15 mouse cellular contexts compared by ENCODE assay signal in the genomic region with DNA sequence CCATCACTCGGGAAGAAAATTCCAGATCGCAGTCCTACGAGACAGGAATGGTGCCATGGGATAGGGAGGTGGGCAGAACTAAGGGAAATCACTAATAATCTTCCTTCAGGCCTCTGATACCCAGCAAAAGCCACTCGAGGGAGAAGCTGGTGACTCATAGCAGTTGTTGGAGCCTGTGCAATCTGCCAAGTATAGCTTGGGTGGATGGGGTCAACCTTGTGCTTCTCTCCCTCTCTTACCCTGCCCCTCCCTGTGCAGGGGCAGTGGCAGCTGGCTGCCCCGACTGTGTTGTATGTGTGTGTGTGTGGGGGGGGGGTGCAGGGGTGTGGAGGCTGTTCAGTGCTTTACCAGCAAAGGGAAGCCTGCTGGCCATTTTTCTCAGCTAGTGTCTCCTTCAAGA. TPM values are rescaled to one million over a fixed set of nuclear protein-coding genes. Genes with fewer than 3 reads are reported as not detected.
DNase-seq lines count a peak whose midpoint lies in the region; ATAC-seq and TF ChIP-seq lines count a peak whose summit lies in the region.
"Had no signal": no experiment of that assay in that cellular context is flagged by ENCODE, and none has a peak within 500 bp of the region (broad histone marks: within the 10 kb centered on the region; RNA-seq: fewer than 3 reads in every experiment).

No protein-coding gene starts in this region.

- H3K4me1 ChIP-seq in embryonic facial prominence, embryonic 14.5 days (ENCODE audit: control insufficient read depth, insufficient read depth, low read length) = no peaks in the 10 kb centered on the region
- peaks cover 3% of the 10 kb centered on the region; the same call in 1 of the 2 replicates for H3K4me1 ChIP-seq in embryonic facial prominence, embryonic 10.5 days
- H3K4me1 ChIP-seq in limb, embryonic 14.5 days (ENCODE audit: control insufficient read depth, insufficient read depth, low read length) = no peaks in the 10 kb centered on the region
- H3K4me1 ChIP-seq in limb, embryonic 10.5 days = no peaks in the 10 kb centered on the region
- H3K4me1 ChIP-seq in intestine, postnatal 0 days (replicated peaks; ENCODE audit: control insufficient read depth, insufficient read depth, low read length) = no peaks in the 10 kb centered on the region
- H3K4me1 ChIP-seq: heart, embryonic 12.5 days; limb, embryonic 12.5 days had no signal

- no peak overlapping the region for H3K9ac ChIP-seq in embryonic facial prominence, embryonic 14.5 days (ENCODE audit: low read depth, low read length)
- H3K9ac ChIP-seq in limb, embryonic 14.5 days (ENCODE audit: low read depth, low read length, severe bottlenecking) = no peak overlapping the region
- no peak overlapping the region for H3K9ac ChIP-seq in intestine, postnatal 0 days (ENCODE audit: low read depth, low read length)
- H3K9ac ChIP-seq: heart, embryonic 12.5 days; hindbrain, embryonic 13.5 days; limb, embryonic 12.5 days had no signal

- no peaks in the 10 kb centered on the region for H3K9me3 ChIP-seq in embryonic facial prominence, embryonic 14.5 days (ENCODE audit: control insufficient read depth, low read length)
- no peaks in the 10 kb centered on the region for H3K9me3 ChIP-seq in embryonic facial prominence, embryonic 10.5 days
- H3K9me3 ChIP-seq in limb, embryonic 14.5 days (ENCODE audit: control insufficient read depth, low read length) = no peaks in the 10 kb centered on the region
- H3K9me3 ChIP-seq in limb, embryonic 10.5 days (replicated peaks) = no peaks in the 10 kb centered on the region
- no peaks in the 10 kb centered on the region for H3K9me3 ChIP-seq in intestine, postnatal 0 days (ENCODE audit: control insufficient read depth)
- H3K9me3 ChIP-seq: heart, embryonic 12.5 days; hindbrain, embryonic 13.5 days; limb, embryonic 12.5 days had no signal

- peaks cover 16% of the 10 kb centered on the region; the same call in 1 of the 2 replicates for H3K36me3 ChIP-seq in embryonic facial prominence, embryonic 14.5 days (ENCODE audit: control insufficient read depth, insufficient read depth, low read length)
- H3K36me3 ChIP-seq in embryonic facial prominence, embryonic 10.5 days (replicated peaks) = peaks cover 29% of the 10 kb centered on the region
- H3K36me3 ChIP-seq in limb, embryonic 14.5 days (ENCODE audit: control insufficient read depth, insufficient read depth, low read length) = peaks cover 11% of the 10 kb centered on the region
- no peaks in the 10 kb centered on the region for H3K36me3 ChIP-seq in limb, embryonic 10.5 days
- no peaks in the 10 kb centered on the region for H3K36me3 ChIP-seq in intestine, postnatal 0 days (ENCODE audit: control insufficient read depth, insufficient read depth)
- H3K36me3 ChIP-seq: heart, embryonic 12.5 days had no signal

- H3K27me3 ChIP-seq in embryonic facial prominence, embryonic 14.5 days (replicated peaks; ENCODE audit: control insufficient read depth, insufficient read depth, low read length) = no peaks in the 10 kb centered on the region
- no peaks in the 10 kb centered on the region for H3K27me3 ChIP-seq in embryonic facial prominence, embryonic 10.5 days (replicated peaks; ENCODE audit: low read depth, poor library complexity, severe bottlenecking)
- H3K27me3 ChIP-seq in limb, embryonic 14.5 days (ENCODE audit: control insufficient read depth, insufficient read depth, low read length) = no peaks in the 10 kb centered on the region
- H3K27me3 ChIP-seq in limb, embryonic 10.5 days (ENCODE audit: low read depth, poor library complexity, severe bottlenecking) = no peaks in the 10 kb centered on the region
- H3K27me3 ChIP-seq in intestine, postnatal 0 days (replicated peaks; ENCODE audit: control insufficient read depth, insufficient read depth, low read length) = no peaks in the 10 kb centered on the region
- H3K27me3 ChIP-seq: CH12.LX; heart, embryonic 12.5 days; hindbrain, embryonic 13.5 days; limb, embryonic 12.5 days had no signal

- DNase-seq in embryonic facial prominence, embryonic 14.5 days (ENCODE audit: low spot score) = peak; percentile 34
- no peak for DNase-seq in embryonic facial prominence, embryonic 10.5 days (ENCODE audit: low spot score)
- no peak for DNase-seq in limb, embryonic 14.5 days (ENCODE audit: low spot score)
- no peak for DNase-seq in limb, embryonic 10.5 days (ENCODE audit: low spot score)
- DNase-seq in Muller cell, postnatal 12 days (ENCODE audit: inconsistent ontology term) = peak; percentile 55
- peak; percentile 19 for DNase-seq in gastrocnemius, postnatal 25 days
- DNase-seq in urinary bladder, postnatal 25 days (ENCODE audit: low spot score) = no peak
- DNase-seq: kidney, postnatal 4 days; layer of hippocampus, postnatal 36 days had no signal

- no peak for ATAC-seq in embryonic facial prominence, embryonic 14.5 days (ENCODE audit: low read depth)
- peak; percentile 34; the same call in 1 of the 2 replicates for ATAC-seq in limb, embryonic 14.5 days (ENCODE audit: low FRiP score, low read depth)
- no peak for ATAC-seq in intestine, postnatal 0 days
- ATAC-seq: midbrain, embryonic 16.5 days had no signal

- no peak for TF ChIP-seq POLR2A in limb, embryonic 14.5 days (IDR thresholded peaks at IDR 0.05; ENCODE audit: borderline replicate concordance, extremely low read depth, insufficient read depth, insufficient read length)

- 77% methylated on average over 5 of the region's 5 CpGs for WGBS in embryonic facial prominence, embryonic 14.5 days
- 75% methylated on average over 5 of the region's 5 CpGs for WGBS in embryonic facial prominence, embryonic 10.5 days
- WGBS in limb, embryonic 14.5 days = 73% methylated on average over 5 of the region's 5 CpGs
- 87% methylated on average over 5 of the region's 5 CpGs for WGBS in limb, embryonic 10.5 days
- 58% methylated on average over 5 of the region's 5 CpGs for WGBS in intestine, postnatal 0 days

- no peak overlapping the region for H3K27ac ChIP-seq in embryonic facial prominence, embryonic 14.5 days (replicated peaks; ENCODE audit: low read depth, low read length)
- H3K27ac ChIP-seq in embryonic facial prominence, embryonic 10.5 days (replicated peaks) = no peak overlapping the region
- H3K27ac ChIP-seq in limb, embryonic 14.5 days (replicated peaks; ENCODE audit: low read depth, low read length) = no peak overlapping the region
- no peak overlapping the region for H3K27ac ChIP-seq in limb, embryonic 10.5 days
- no peak overlapping the region for H3K27ac ChIP-seq in intestine, postnatal 0 days (ENCODE audit: low read depth, low read length)
- H3K27ac ChIP-seq: hindbrain, embryonic 13.5 days; limb, embryonic 12.5 days had no signal

- no peak overlapping the region for H3K4me3 ChIP-seq in embryonic facial prominence, embryonic 14.5 days (ENCODE audit: low read depth, low read length)
- H3K4me3 ChIP-seq in embryonic facial prominence, embryonic 10.5 days = no peak overlapping the region
- no peak overlapping the region for H3K4me3 ChIP-seq in limb, embryonic 14.5 days (replicated peaks; ENCODE audit: low read length)
- no peak overlapping the region for H3K4me3 ChIP-seq in limb, embryonic 10.5 days
- H3K4me3 ChIP-seq in intestine, postnatal 0 days (ENCODE audit: low read depth, low read length) = no peak overlapping the region
- H3K4me3 ChIP-seq: heart, embryonic 12.5 days; hindbrain, embryonic 13.5 days; limb, embryonic 12.5 days had no signal

- no peak for TF ChIP-seq CTCF in intestine, postnatal 0 days (IDR thresholded peaks at IDR 0.05; ENCODE audit: low read depth)

- H3K4me2 ChIP-seq in embryonic facial prominence, embryonic 14.5 days (ENCODE audit: low read depth, low read length) = no peak overlapping the region
- H3K4me2 ChIP-seq in limb, embryonic 14.5 days (replicated peaks; ENCODE audit: low read depth, low read length, severe bottlenecking) = no peak overlapping the region
- no peak overlapping the region for H3K4me2 ChIP-seq in intestine, postnatal 0 days (replicated peaks; ENCODE audit: low read depth)
- H3K4me2 ChIP-seq: heart, embryonic 12.5 days; hindbrain, embryonic 13.5 days; limb, embryonic 12.5 days had no signal

RNA-seq across cellular contexts. Expression of a gene that starts 15.2 kb away (rescaled TPM):
- polyA plus RNA-seq in embryonic facial prominence, embryonic 14.5 days (2014; fragmentation: Nextera tagmentation; extraction: Ambion mirVana) = 23.5 and 41.8 TPM in 2 replicates
- polyA plus RNA-seq in embryonic facial prominence, embryonic 10.5 days (2016; fragmentation: Nextera tagmentation; extraction: Ambion mirVana) = not detected in 2 replicates
- 14.4 and 14.8 TPM in 2 replicates for polyA plus RNA-seq in limb, embryonic 14.5 days (2012; rRNA removed)
- 10.3 and 13.1 TPM in 2 replicates for polyA plus RNA-seq in limb, embryonic 14.5 days (2014; fragmentation: Nextera tagmentation; extraction: Ambion mirVana)
- polyA plus RNA-seq in limb, embryonic 10.5 days (2016; fragmentation: Nextera tagmentation; extraction: Ambion mirVana) = not detected in 2 replicates
- 100 to 1,000 TPM; 226 to 264 TPM for total RNA-seq in gastrocnemius, postnatal 25 days (2021)
- polyA plus RNA-seq in intestine, postnatal 0 days (2015; fragmentation: Nextera tagmentation; extraction: Ambion mirVana) = 0.12 and 0.20 TPM in 2 replicates
- total RNA-seq: CH12.LX; layer of hippocampus, postnatal 36 days had no signal
- polyA plus RNA-seq: heart, embryonic 12.5 days had no signal

Comparison
In these comparisons a context has a peak if more than half of its experiments do, and no peak if none do; other contexts are left out.
1. DNase-seq: peak in embryonic facial prominence, embryonic 14.5 days (single experiment), Muller cell, postnatal 12 days (single experiment) and gastrocnemius, postnatal 25 days (single experiment); none in embryonic facial prominence, embryonic 10.5 days (single experiment), limb, embryonic 14.5 days (single experiment), limb, embryonic 10.5 days (single experiment) and urinary bladder, postnatal 25 days (single experiment).